Mouse (Mus musculus): ENCODE measurements at regions not wholly inside any gene's neighbourhood (a gene's known extent, or its start where the extent isn't known, plus 50 kb on each side); places are given as distances from the start of the nearest gene placed in this dataset.

- ATAC-seq (ENCODE audit: low read depth) (0 out of 2 replicates have a peak, but pooled peaks have one; percentile 4), DNase-seq (ENCODE audit: low spot score) (no peak)
- Histone ChIP-seq H3K27me3 (replicated peaks; ENCODE audit: control insufficient read depth, insufficient read depth, low read length) (no peaks in the 10 kb centered on the region), H3K27ac (replicated peaks; ENCODE audit: low read depth, low read length) (no peak overlapping the region), H3K9me3 (ENCODE audit: control insufficient read depth, low read length) (no peaks in the 10 kb centered on the region), H3K4me2 (ENCODE audit: low read depth, low read length) (no peak overlapping the region), H3K36me3 (ENCODE audit: control insufficient read depth, insufficient read depth, low read length) (no peaks in the 10 kb centered on the region), H3K9ac (ENCODE audit: low read depth, low read length) (no peak overlapping the region), H3K4me1 (ENCODE audit: control insufficient read depth, insufficient read depth, low read length) (no peaks in the 10 kb centered on the region), H3K4me3 (ENCODE audit: low read depth, low read length) (no peak overlapping the region)
- WGBS, result 69% methylated on average over 9 of the region's 10 CpGs
Observed at GRCm38 (mm10) chr7:118042914-118043313, 73.1 kb downstream of the Rps15a start.

- Histone ChIP-seq H3K27me3 (replicated peaks; ENCODE audit: control insufficient read depth, insufficient read depth, low read length) (no peaks in the 10 kb centered on the region), H3K9me3 (ENCODE audit: control insufficient read depth, low read length) (no peaks in the 10 kb centered on the region), H3K4me3 (ENCODE audit: low read depth, low read length) (no peak overlapping the region), H3K36me3 (ENCODE audit: control insufficient read depth, insufficient read depth, low read length) (no peaks in the 10 kb centered on the region), H3K4me1 (ENCODE audit: control insufficient read depth, insufficient read depth, low read length) (no peaks in the 10 kb centered on the region), H3K27ac (replicated peaks; ENCODE audit: low read depth, low read length) (no peak overlapping the region), H3K4me2 (ENCODE audit: low read depth, low read length) (no peak overlapping the region), H3K9ac (ENCODE audit: low read depth, low read length) (no peak overlapping the region)
- WGBS, result 64% methylated on average over 4 of the region's 4 CpGs
- ATAC-seq (ENCODE audit: low read depth) (no peak), DNase-seq (ENCODE audit: low spot score) (no peak)
Observed at GRCm38 (mm10) chr7:118039862-118040261, 76.1 kb downstream of the Rps15a start.

DNA sequence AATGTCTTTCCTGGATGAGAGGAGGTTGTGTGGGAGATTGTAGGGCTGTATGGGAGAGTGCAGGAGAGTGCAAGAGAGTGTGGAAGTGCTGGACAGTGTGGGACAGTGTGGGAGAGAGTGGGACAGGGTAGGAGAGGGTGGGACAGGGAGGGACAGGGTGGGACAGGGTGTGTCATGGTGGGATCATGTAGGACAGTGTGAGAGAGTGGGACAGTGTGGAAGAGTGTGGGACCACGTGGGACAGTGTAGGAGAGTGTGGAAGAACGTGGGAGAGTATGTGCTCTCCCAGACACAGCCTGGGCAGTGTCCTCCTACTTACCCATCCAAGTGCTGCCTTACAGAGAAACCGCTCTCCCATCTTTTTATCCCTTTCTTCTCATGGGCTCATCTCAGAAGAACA is 78.9 kb downstream of the Rps15a start:
- no peaks in the 10 kb centered on the region for H3K4me1 ChIP-seq (ENCODE audit: control insufficient read depth, insufficient read depth, low read length)
- H3K27me3 ChIP-seq (replicated peaks; ENCODE audit: control insufficient read depth, insufficient read depth, low read length), result no peaks in the 10 kb centered on the region
- no peak overlapping the region for H3K27ac ChIP-seq (replicated peaks; ENCODE audit: low read depth, low read length)
- no peak overlapping the region for H3K4me3 ChIP-seq (ENCODE audit: low read depth, low read length)
- H3K9ac ChIP-seq (ENCODE audit: low read depth, low read length), result no peak overlapping the region
- no peaks in the 10 kb centered on the region for H3K9me3 ChIP-seq (ENCODE audit: control insufficient read depth, low read length)
- no peak for DNase-seq (ENCODE audit: low spot score)
- H3K36me3 ChIP-seq (ENCODE audit: control insufficient read depth, insufficient read depth, low read length), result no peaks in the 10 kb centered on the region
- 54% methylated on average over 3 of the region's 3 CpGs for WGBS
- H3K4me2 ChIP-seq (ENCODE audit: low read depth, low read length), result no peak overlapping the region
- no peak for ATAC-seq (ENCODE audit: low read depth)

- WGBS, result 16% methylated on average over 10 of the region's 10 CpGs
- DNase-seq (ENCODE audit: low spot score), result peak; percentile 77
- Histone ChIP-seq H3K36me3 (ENCODE audit: control insufficient read depth, insufficient read depth, low read length) (no peaks in the 10 kb centered on the region), H3K4me3 (ENCODE audit: low read depth, low read length) (no peak overlapping the region), H3K27ac (replicated peaks; ENCODE audit: low read depth, low read length) (no peak overlapping the region), H3K27me3 (replicated peaks; ENCODE audit: control insufficient read depth, insufficient read depth, low read length) (no peaks in the 10 kb centered on the region), H3K4me1 (ENCODE audit: control insufficient read depth, insufficient read depth, low read length) (no peaks in the 10 kb centered on the region), H3K9me3 (ENCODE audit: control insufficient read depth, low read length) (no peaks in the 10 kb centered on the region), H3K4me2 (ENCODE audit: low read depth, low read length) (no peak overlapping the region), H3K9ac (ENCODE audit: low read depth, low read length) (no peak overlapping the region)
- ATAC-seq (ENCODE audit: low read depth), result peak; percentile 55
Observed at GRCm38 (mm10) chr7:118026106-118026526, 89.9 kb downstream of the Rps15a start.

DNA sequence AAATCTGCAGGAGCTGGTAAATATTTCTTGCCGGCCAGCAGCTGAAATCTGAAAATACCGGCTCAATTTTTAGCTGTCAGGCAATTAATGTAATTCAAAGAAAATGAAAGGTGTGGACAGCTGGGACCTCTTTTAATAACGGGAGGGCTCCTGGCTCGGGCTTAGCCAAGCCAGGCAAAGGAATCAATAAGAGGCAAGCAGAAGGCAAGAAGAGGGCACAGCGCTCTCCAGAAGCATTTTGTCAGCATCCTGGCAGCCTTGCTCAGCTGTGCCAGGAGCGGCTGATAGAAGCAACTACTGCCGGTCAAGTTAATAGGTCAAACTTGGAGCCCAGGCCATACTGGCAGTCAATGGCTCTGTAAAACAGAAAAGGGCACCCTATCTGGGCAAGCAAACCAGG is 111.4 kb downstream of the Rps15a start:
- Histone ChIP-seq H3K4me1 (ENCODE audit: control insufficient read depth, insufficient read depth, low read length) (no peaks in the 10 kb centered on the region), H3K4me3 (ENCODE audit: low read depth, low read length) (no peak overlapping the region), H3K27me3 (replicated peaks; ENCODE audit: control insufficient read depth, insufficient read depth, low read length) (no peaks in the 10 kb centered on the region), H3K4me2 (ENCODE audit: low read depth, low read length) (no peak overlapping the region), H3K9me3 (ENCODE audit: control insufficient read depth, low read length) (no peaks in the 10 kb centered on the region), H3K27ac (replicated peaks; ENCODE audit: low read depth, low read length) (no peak overlapping the region), H3K9ac (ENCODE audit: low read depth, low read length) (no peak overlapping the region), H3K36me3 (ENCODE audit: control insufficient read depth, insufficient read depth, low read length) (no peaks in the 10 kb centered on the region)
- ATAC-seq (ENCODE audit: low read depth), result no peak
- DNase-seq (ENCODE audit: low spot score), result no peak
- 75% methylated on average over 7 of the region's 7 CpGs for WGBS

DNA sequence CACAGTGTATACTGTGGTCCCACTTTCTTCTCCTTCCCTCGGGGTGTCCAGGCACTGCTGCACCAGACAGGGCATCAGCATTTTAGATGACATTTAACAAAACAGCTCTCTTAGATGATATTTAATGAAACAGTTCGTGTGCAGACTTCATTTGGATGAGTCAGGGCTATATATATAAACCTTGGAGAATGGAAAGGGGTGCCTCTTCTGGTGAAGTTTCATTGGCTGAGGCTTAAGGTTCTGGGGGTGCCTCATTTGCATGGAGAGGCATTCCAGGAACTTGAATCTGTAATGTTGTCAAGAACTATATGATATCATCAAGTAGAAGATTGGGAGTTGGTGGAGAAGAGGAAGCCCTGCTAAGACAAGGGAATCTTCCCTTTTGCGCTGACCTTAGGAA is 114.1 kb downstream of the Rps15a start:
- no peak overlapping the region for H3K4me3 ChIP-seq (ENCODE audit: low read depth, low read length)
- H3K4me1 ChIP-seq (ENCODE audit: control insufficient read depth, insufficient read depth, low read length), result no peaks in the 10 kb centered on the region
- WGBS, result 75% methylated on average over 3 of the region's 3 CpGs
- no peak overlapping the region for H3K9ac ChIP-seq (ENCODE audit: low read depth, low read length)
- DNase-seq (ENCODE audit: low spot score) (no peak), ATAC-seq (ENCODE audit: low read depth) (no peak)
- no peaks in the 10 kb centered on the region for H3K27me3 ChIP-seq (replicated peaks; ENCODE audit: control insufficient read depth, insufficient read depth, low read length)
- H3K4me2 ChIP-seq (ENCODE audit: low read depth, low read length), result no peak overlapping the region
- no peaks in the 10 kb centered on the region for H3K9me3 ChIP-seq (ENCODE audit: control insufficient read depth, low read length)
- no peaks in the 10 kb centered on the region for H3K36me3 ChIP-seq (ENCODE audit: control insufficient read depth, insufficient read depth, low read length)
- no peak overlapping the region for H3K27ac ChIP-seq (replicated peaks; ENCODE audit: low read depth, low read length)

GRCm38 (mm10) chr7:118001121-118001520 is 114.9 kb downstream of the Rps15a start:
- Histone ChIP-seq H3K9ac (ENCODE audit: low read depth, low read length) (no peak overlapping the region), H3K4me1 (ENCODE audit: control insufficient read depth, insufficient read depth, low read length) (no peaks in the 10 kb centered on the region), H3K4me3 (ENCODE audit: low read depth, low read length) (no peak overlapping the region), H3K9me3 (ENCODE audit: control insufficient read depth, low read length) (no peaks in the 10 kb centered on the region), H3K27ac (replicated peaks; ENCODE audit: low read depth, low read length) (no peak overlapping the region), H3K27me3 (replicated peaks; ENCODE audit: control insufficient read depth, insufficient read depth, low read length) (no peaks in the 10 kb centered on the region), H3K36me3 (ENCODE audit: control insufficient read depth, insufficient read depth, low read length) (no peaks in the 10 kb centered on the region), H3K4me2 (ENCODE audit: low read depth, low read length) (no peak overlapping the region)
- DNase-seq (ENCODE audit: low spot score), result peak; percentile 88
- no peak for ATAC-seq (ENCODE audit: low read depth)
- 6% methylated on average over 4 of the region's 4 CpGs for WGBS

DNA sequence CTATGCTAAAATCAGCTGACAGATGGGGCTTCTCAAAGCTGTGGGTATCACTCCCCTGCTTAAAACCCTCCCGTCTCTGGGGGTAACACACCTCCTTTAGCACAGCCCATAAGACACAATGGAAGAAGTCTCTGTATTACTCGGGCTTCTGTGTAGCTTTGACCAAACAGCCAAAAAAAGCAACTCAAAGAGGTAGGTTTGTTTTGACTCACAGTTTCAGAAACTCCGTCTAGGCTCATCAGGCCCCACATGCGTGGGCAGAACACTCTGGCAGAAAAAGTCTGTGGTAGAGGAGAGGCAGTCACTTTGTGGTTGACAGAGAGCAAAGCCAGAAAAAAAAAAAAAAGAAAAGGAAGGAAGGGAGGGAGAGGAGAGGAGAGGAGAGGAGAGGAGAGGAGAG is 133.8 kb downstream of the Rps15a start:
- Histone ChIP-seq H3K36me3 (ENCODE audit: control insufficient read depth, insufficient read depth, low read length) (no peaks in the 10 kb centered on the region), H3K9ac (ENCODE audit: low read depth, low read length) (no peak overlapping the region), H3K4me1 (ENCODE audit: control insufficient read depth, insufficient read depth, low read length) (no peaks in the 10 kb centered on the region), H3K9me3 (ENCODE audit: control insufficient read depth, low read length) (no peaks in the 10 kb centered on the region), H3K27ac (replicated peaks; ENCODE audit: low read depth, low read length) (no peak overlapping the region), H3K4me3 (ENCODE audit: low read depth, low read length) (no peak overlapping the region), H3K27me3 (replicated peaks; ENCODE audit: control insufficient read depth, insufficient read depth, low read length) (no peaks in the 10 kb centered on the region), H3K4me2 (ENCODE audit: low read depth, low read length) (no peak overlapping the region)
- WGBS, result 69% methylated on average over 4 of the region's 4 CpGs
- DNase-seq (ENCODE audit: low spot score), result no peak
- ATAC-seq (ENCODE audit: low read depth), result no peak

DNA sequence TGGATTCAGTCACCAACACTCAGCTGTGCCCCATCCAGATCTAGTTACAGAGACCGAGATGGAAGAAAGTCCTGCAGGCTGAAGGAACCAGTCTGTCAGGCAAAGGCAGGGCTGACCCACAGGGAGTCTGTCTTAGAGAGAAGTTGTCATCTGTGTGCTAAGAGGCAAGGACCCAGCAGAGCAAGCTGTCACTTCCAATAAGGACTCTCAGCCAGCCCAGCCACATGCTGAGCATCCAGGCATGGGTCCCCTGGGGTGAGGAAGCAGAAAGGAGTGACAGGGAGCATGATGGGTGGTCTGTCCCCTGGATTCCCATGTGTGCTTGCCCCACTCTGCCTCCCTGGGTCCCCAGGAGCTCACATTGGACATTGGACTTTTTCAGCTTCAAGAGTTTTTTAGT is 144.8 kb downstream of the Rps15a start:
- WGBS, result 20% methylated on average over 1 of the region's 1 CpGs
- no peak for DNase-seq (ENCODE audit: low spot score)
- no peak for ATAC-seq (ENCODE audit: low read depth)
- Histone ChIP-seq H3K4me2 (ENCODE audit: low read depth, low read length) (no peak overlapping the region), H3K9me3 (ENCODE audit: control insufficient read depth, low read length) (no peaks in the 10 kb centered on the region), H3K4me1 (ENCODE audit: control insufficient read depth, insufficient read depth, low read length) (no peaks in the 10 kb centered on the region), H3K36me3 (ENCODE audit: control insufficient read depth, insufficient read depth, low read length) (no peaks in the 10 kb centered on the region), H3K4me3 (ENCODE audit: low read depth, low read length) (no peak overlapping the region), H3K9ac (ENCODE audit: low read depth, low read length) (no peak overlapping the region), H3K27ac (replicated peaks; ENCODE audit: low read depth, low read length) (no peak overlapping the region), H3K27me3 (replicated peaks; ENCODE audit: control insufficient read depth, insufficient read depth, low read length) (no peaks in the 10 kb centered on the region)

Measured in embryonic facial prominence, embryonic 14.5 days (tissue).